Mouse (Mus musculus) mesoderm, embryonic 11.5 days (tissue): Measurements from ENCODE around the gene Rpl23.
"Not testable (repeated sequence)": the region's sequence is repeated elsewhere in the genome, so short reads cannot be mapped to it uniquely, and the experiment has no call there.

Experiments used
- DNase-seq: peaks from one replicate; pipeline ENCODE4 v3.0.0-alpha.2; 2012; ENCODE audit warnings: low read depth, low spot score

Gene Rpl23

GRCm38 (mm10) chr11:97799994-97800690 is 17.9 kb upstream of the Rpl23 start:
- DNase-seq = peak; percentile 69

GRCm38 (mm10) chr11:97799146-97799993 is 17.1 kb upstream of the Rpl23 start:
- peak; percentile 78 for DNase-seq

- peak; percentile 88 for DNase-seq
Observed at GRCm38 (mm10) chr11:97798782-97799145, 16.5 kb upstream of the Rpl23 start, which contains the start of gene Lasp1. TSS of gene Lasp1 (plus strand) at chr11:97799000.

GRCm38 (mm10) chr11:97798083-97798435 is 15.8 kb upstream of the Rpl23 start:
- DNase-seq = no peak

- no peak for DNase-seq
Observed at GRCm38 (mm10) chr11:97797369-97798082, 15.3 kb upstream of the Rpl23 start.

GRCm38 (mm10) chr11:97796910-97797309 is 14.7 kb upstream of the Rpl23 start:
- peak; percentile 66 for DNase-seq

- DNase-seq = peak; percentile 65
Observed at GRCm38 (mm10) chr11:97793165-97793564, 10.9 kb upstream of the Rpl23 start.

GRCm38 (mm10) chr11:97790778-97791438 is 8.7 kb upstream of the Rpl23 start:
- not testable (repeated sequence) for DNase-seq

GRCm38 (mm10) chr11:97789727-97790126 is 7.5 kb upstream of the Rpl23 start:
- DNase-seq = no peak

- no peak for DNase-seq
Observed at GRCm38 (mm10) chr11:97787961-97788360, 5.7 kb upstream of the Rpl23 start.

- no peak for DNase-seq
Observed at GRCm38 (mm10) chr11:97782564-97782895, 293 bp upstream of the Rpl23 start.

GRCm38 (mm10) chr11:97781478-97781831 is 782 bp downstream of the Rpl23 start:
- DNase-seq = no peak

GRCm38 (mm10) chr11:97779968-97780701 is 2.1 kb downstream of the Rpl23 start:
- DNase-seq = no peak

- no peak for DNase-seq
Observed at GRCm38 (mm10) chr11:97778918-97779317, 3.3 kb downstream of the Rpl23 start.

- no peak for DNase-seq
Observed at GRCm38 (mm10) chr11:97777129-97777529, 5.1 kb downstream of the Rpl23 start.

GRCm38 (mm10) chr11:97776497-97777128 is 5.6 kb downstream of the Rpl23 start:
- DNase-seq = no peak

- DNase-seq = no peak
Observed at GRCm38 (mm10) chr11:97775808-97776496, 6.3 kb downstream of the Rpl23 start, which contains the start of gene 1700001P01Rik. TSS of gene 1700001P01Rik (minus strand) at chr11:97775918.

- no peak for DNase-seq
Observed at GRCm38 (mm10) chr11:97775186-97775585, 7.1 kb downstream of the Rpl23 start.

GRCm38 (mm10) chr11:97771410-97771809 is 10.8 kb downstream of the Rpl23 start:
- DNase-seq = no peak

- no peak for DNase-seq
Observed at GRCm38 (mm10) chr11:97769704-97770103, 12.5 kb downstream of the Rpl23 start.
